Mouse (Mus musculus) brain, embryonic 14.5 days (tissue): ENCODE measurements around the gene Fdx1l.

Source experiments
- CTCF ChIP-seq: fragments of 200-500 bp; IDR thresholded peaks from 2 replicates; pipeline ENCODE4 v1.5.1; 2012; ENCODE audit warnings: inconsistent platforms, mild to moderate bottlenecking, moderate library complexity, borderline replicate concordance; ENCODE audit not compliant: insufficient read depth, insufficient read length; ENCODE audit errors: extremely low read depth
- POLR2A ChIP-seq: fragments of 200-500 bp; IDR thresholded peaks from 2 replicates; pipeline ENCODE4 v1.6.1; 2012; ENCODE audit warnings: mild to moderate bottlenecking, inconsistent platforms, borderline replicate concordance; ENCODE audit not compliant: poor library complexity, insufficient read depth, insufficient read length, severe bottlenecking; ENCODE audit errors: extremely low read depth

DNA sequence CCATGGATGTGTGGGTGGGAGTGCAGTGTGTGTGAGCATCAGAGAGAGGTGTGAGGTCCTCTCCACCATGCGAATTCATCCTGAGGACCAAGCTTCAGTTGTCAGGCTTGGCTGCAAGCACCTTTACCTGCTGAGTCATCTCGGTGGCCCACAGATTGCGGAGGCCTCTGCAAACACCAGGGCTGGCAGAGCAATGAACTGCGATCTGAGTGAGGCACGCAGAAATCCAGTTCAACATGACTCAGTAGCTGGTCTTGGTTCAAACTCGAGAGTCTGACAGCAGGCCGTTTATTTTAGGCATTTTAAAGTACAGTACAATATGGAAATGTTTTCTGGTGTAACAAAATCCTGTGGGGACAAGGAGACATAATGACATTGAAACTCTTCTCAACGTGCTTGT is 24.4 kb upstream of the Fdx1l start:
- TF ChIP-seq POLR2A (no peak), CTCF (no peak)
